Mouse (Mus musculus): ENCODE measurements at regions not wholly inside any gene's neighbourhood (a gene's known extent, or its start where the extent isn't known, plus 50 kb on each side); places are given as distances from the start of the nearest gene placed in this dataset.

DNA sequence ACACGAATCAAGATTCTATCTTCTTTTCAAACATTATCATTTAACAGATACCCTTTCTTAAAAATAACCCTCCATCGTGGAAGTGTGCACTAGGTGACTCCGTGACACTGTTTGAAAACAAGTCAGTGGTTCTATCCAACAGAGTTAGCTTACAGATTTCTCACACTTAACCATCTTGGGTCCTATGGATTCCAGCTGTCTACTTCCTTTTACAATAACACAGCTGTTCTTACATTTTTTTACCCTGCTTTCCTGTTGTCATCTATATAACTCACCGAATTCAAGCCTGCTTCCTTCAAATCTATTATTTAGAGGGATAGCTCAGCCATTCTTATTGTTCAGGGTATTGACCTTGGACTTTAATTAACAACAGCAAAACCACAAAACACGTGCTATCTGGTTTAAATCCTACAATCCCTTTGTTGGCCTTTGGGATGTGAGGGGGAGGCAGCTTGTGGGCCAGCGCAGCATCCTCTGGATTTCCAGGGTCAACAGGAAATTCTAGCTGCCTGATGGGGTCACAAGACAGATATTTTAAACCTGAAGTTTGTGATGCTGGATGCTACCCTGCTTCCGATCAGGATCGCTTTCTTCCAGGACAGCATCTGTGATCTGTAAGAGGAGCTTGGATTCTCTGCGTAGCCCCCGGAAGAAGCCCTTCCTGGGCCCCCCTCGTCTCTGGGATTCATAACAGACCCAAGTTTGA, 94.4 kb upstream of the Tas2r134 start:
- H3K4me2 ChIP-seq (ENCODE audit: low read length) = no peak overlapping the region
- H3K9me3 ChIP-seq (ENCODE audit: control insufficient read depth, low read length) = no peaks in the 10 kb centered on the region
- H3K27me3 ChIP-seq (ENCODE audit: control insufficient read depth, insufficient read depth, low read length) = no peaks in the 10 kb centered on the region
- 77% methylated on average over 11 of the region's 11 CpGs for WGBS
- no peaks in the 10 kb centered on the region for H3K36me3 ChIP-seq (ENCODE audit: control insufficient read depth, insufficient read depth, low read length)
- no peak for ATAC-seq (ENCODE audit: insufficient number of reproducible peaks, insufficient read depth, low FRiP score, low read depth)
- no peaks in the 10 kb centered on the region for H3K4me1 ChIP-seq (ENCODE audit: control insufficient read depth in 2 of 2, insufficient read depth in 2 of 2, low read length in 2 of 2)
- no peak overlapping the region for H3K4me3 ChIP-seq (ENCODE audit: control insufficient read depth in 1 of 2, insufficient read depth in 1 of 2, low read depth in 1 of 2, low read length in 2 of 2)
- no peak overlapping the region for H3K9ac ChIP-seq (ENCODE audit: low read length)
- H3K27ac ChIP-seq (replicated peaks in 1 of 2; ENCODE audit: control insufficient read depth in 1 of 2, insufficient read depth in 1 of 2, low read depth in 2 of 2, low read length in 2 of 2) = no peak overlapping the region

DNA sequence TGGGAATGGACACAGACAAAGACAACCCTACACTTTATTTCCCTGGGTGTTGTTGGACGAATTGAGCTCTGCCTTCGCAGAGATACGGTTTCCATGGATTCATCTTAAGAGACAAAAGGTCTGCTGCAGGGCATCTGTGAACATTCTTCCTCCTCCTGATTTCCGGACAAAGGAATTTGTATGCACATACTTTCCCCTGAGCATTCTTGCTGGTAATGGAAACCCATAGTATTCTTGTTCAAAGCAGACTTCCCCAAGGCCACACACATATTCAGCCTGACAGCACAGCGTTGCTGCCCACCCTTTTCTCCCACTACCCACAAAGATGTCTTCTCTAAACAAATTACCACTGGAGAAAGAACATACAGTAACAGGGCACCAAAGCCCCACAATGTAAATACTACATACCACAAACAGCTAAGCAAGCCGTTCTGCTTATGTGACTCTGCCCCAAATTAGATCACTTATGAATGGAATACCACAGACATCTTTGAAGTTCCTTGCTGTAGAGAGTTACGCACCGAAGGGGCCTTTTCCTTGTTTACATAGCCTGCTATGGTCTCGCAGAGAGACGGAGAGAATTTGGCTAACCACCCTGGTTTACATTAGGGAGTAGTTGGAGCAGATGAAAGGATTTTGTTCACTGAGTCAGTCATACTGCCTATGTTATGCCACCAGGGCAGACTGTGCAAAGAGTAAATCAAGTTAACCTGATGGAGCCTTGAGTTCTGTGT, 96.0 kb upstream of the Tas2r134 start:
- Histone ChIP-seq H3K27ac (replicated peaks in 1 of 2; ENCODE audit: control insufficient read depth in 1 of 2, insufficient read depth in 1 of 2, low read depth in 2 of 2, low read length in 2 of 2) (no peak overlapping the region), H3K9me3 (ENCODE audit: control insufficient read depth, low read length) (no peaks in the 10 kb centered on the region), H3K27me3 (ENCODE audit: control insufficient read depth, insufficient read depth, low read length) (no peaks in the 10 kb centered on the region), H3K9ac (ENCODE audit: low read length) (no peak overlapping the region), H3K4me2 (ENCODE audit: low read length) (no peak overlapping the region), H3K36me3 (ENCODE audit: control insufficient read depth, insufficient read depth, low read length) (no peaks in the 10 kb centered on the region), H3K4me3 (ENCODE audit: control insufficient read depth in 1 of 2, insufficient read depth in 1 of 2, low read depth in 1 of 2, low read length in 2 of 2) (no peak overlapping the region), H3K4me1 (ENCODE audit: control insufficient read depth in 2 of 2, insufficient read depth in 2 of 2, low read length in 2 of 2) (no peaks in the 10 kb centered on the region)
- no peak for ATAC-seq (ENCODE audit: insufficient number of reproducible peaks, insufficient read depth, low FRiP score, low read depth)
- 46% methylated on average over 10 of the region's 10 CpGs for WGBS

DNA sequence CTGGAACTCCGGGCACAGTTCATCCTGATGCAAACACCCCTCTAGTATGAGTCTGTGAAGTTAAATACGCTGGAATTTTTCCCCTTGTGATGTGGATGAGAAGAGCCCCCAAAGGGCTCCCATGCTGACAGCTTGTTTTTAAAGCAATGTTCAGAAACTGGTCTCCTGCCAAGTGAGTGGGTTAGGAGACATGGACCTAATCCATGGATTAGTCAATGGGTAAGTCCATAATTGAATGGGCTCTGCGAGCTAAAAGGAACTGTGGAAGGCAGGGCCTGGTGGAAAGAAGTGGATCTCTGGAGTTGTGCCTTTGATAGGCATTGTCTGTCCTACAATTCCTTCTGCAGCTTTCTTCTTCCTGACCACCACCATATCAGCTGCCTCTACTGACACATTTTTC, 104.5 kb upstream of the Tas2r134 start:
- H3K9me3 ChIP-seq (ENCODE audit: control insufficient read depth, low read length) = no peaks in the 10 kb centered on the region
- no peaks in the 10 kb centered on the region for H3K36me3 ChIP-seq (ENCODE audit: control insufficient read depth, insufficient read depth, low read length)
- no peak overlapping the region for H3K27ac ChIP-seq (replicated peaks in 1 of 2; ENCODE audit: control insufficient read depth in 1 of 2, insufficient read depth in 1 of 2, low read depth in 2 of 2, low read length in 2 of 2)
- ATAC-seq (ENCODE audit: insufficient number of reproducible peaks, insufficient read depth, low FRiP score, low read depth) = no peak
- H3K4me2 ChIP-seq (ENCODE audit: low read length) = no peak overlapping the region
- no peaks in the 10 kb centered on the region for H3K27me3 ChIP-seq (ENCODE audit: control insufficient read depth, insufficient read depth, low read length)
- H3K9ac ChIP-seq (ENCODE audit: low read length) = no peak overlapping the region
- 80% methylated on average over 3 of the region's 3 CpGs for WGBS
- H3K4me1 ChIP-seq (ENCODE audit: control insufficient read depth in 2 of 2, insufficient read depth in 2 of 2, low read length in 2 of 2) = no peaks in the 10 kb centered on the region
- H3K4me3 ChIP-seq (ENCODE audit: control insufficient read depth in 1 of 2, insufficient read depth in 1 of 2, low read depth in 1 of 2, low read length in 2 of 2) = no peak overlapping the region

DNA sequence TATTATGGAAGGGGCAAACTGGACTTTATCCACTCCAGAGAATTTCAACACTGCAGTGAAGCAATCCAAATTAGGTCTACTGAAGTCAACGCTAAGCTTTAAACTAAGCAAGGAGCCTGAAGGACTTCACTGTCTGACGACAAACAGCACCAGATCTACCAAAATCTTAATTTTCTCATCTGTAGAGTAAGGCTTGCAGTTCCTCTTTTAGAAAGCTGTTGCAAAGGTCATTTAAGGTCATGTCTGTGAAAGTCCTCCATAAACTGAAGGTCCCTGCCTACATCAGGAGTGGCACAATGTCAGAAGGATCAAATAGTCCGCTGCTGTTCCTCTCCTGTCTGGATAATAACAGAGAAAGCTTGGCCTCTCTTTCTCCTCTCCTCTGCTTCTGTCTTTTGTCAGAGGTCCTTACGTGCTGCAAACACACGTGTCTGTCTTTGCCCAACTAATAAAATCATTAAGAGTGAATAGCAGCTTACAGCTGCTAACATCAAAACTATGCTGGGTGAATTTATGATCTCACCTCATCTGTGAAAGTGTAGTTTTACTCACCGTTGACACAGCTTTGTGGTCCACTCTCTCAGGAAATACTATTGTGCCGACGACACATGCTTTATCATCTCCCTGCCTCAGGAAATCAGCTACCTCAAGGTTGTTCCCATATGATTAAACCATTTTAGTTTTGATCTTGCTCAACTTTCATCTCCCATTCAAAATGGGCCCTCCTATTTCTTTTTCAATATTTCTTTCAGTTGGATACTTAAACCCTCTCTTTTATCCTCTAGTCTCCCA, 117.9 kb upstream of the Tas2r134 start:
- no peak overlapping the region for H3K27ac ChIP-seq (replicated peaks in 1 of 2; ENCODE audit: control insufficient read depth in 1 of 2, insufficient read depth in 1 of 2, low read depth in 2 of 2, low read length in 2 of 2)
- no peaks in the 10 kb centered on the region for H3K27me3 ChIP-seq (ENCODE audit: control insufficient read depth, insufficient read depth, low read length)
- no peaks in the 10 kb centered on the region for H3K4me1 ChIP-seq (ENCODE audit: control insufficient read depth in 2 of 2, insufficient read depth in 2 of 2, low read length in 2 of 2)
- H3K4me3 ChIP-seq (ENCODE audit: control insufficient read depth in 1 of 2, insufficient read depth in 1 of 2, low read depth in 1 of 2, low read length in 2 of 2) = no peak overlapping the region
- WGBS = 48% methylated on average over 8 of the region's 8 CpGs
- no peaks in the 10 kb centered on the region for H3K9me3 ChIP-seq (ENCODE audit: control insufficient read depth, low read length)
- H3K36me3 ChIP-seq (ENCODE audit: control insufficient read depth, insufficient read depth, low read length) = no peaks in the 10 kb centered on the region
- H3K9ac ChIP-seq (ENCODE audit: low read length) = no peak overlapping the region
- H3K4me2 ChIP-seq (ENCODE audit: low read length) = no peak overlapping the region
- no peak for ATAC-seq (ENCODE audit: insufficient number of reproducible peaks, insufficient read depth, low FRiP score, low read depth)

DNA sequence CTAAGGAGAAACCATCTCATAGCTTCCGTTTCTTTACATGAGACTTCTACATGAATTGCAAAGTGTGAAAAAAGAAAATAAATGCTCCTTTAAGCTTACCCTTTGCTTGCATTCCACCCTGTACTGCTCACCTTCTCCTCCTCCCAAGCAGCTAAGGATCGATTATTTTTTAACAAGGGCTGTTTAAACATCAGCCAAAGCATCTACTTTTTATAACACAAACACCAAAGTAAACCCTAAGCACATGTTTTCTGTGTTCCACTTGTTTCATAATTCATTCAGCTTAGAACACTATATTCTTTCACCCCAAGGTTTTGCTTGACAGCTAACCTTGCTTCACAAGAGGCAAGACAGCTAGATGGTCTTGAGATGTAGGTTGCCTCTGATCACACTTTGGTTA, 129.4 kb upstream of the Tas2r134 start:
- Histone ChIP-seq H3K27me3 (ENCODE audit: control insufficient read depth, insufficient read depth, low read length) (no peaks in the 10 kb centered on the region), H3K27ac (replicated peaks in 1 of 2; ENCODE audit: control insufficient read depth in 1 of 2, insufficient read depth in 1 of 2, low read depth in 2 of 2, low read length in 2 of 2) (no peak overlapping the region), H3K4me3 (ENCODE audit: control insufficient read depth in 1 of 2, insufficient read depth in 1 of 2, low read depth in 1 of 2, low read length in 2 of 2) (no peak overlapping the region), H3K9ac (ENCODE audit: low read length) (no peak overlapping the region), H3K9me3 (ENCODE audit: control insufficient read depth, low read length) (no peaks in the 10 kb centered on the region), H3K36me3 (ENCODE audit: control insufficient read depth, insufficient read depth, low read length) (no peaks in the 10 kb centered on the region), H3K4me1 (ENCODE audit: control insufficient read depth in 2 of 2, insufficient read depth in 2 of 2, low read length in 2 of 2) (no peaks in the 10 kb centered on the region), H3K4me2 (ENCODE audit: low read length) (no peak overlapping the region)
- ATAC-seq (ENCODE audit: insufficient number of reproducible peaks, insufficient read depth, low FRiP score, low read depth) = no peak
- 82% methylated on average over 2 of the region's 2 CpGs for WGBS

DNA sequence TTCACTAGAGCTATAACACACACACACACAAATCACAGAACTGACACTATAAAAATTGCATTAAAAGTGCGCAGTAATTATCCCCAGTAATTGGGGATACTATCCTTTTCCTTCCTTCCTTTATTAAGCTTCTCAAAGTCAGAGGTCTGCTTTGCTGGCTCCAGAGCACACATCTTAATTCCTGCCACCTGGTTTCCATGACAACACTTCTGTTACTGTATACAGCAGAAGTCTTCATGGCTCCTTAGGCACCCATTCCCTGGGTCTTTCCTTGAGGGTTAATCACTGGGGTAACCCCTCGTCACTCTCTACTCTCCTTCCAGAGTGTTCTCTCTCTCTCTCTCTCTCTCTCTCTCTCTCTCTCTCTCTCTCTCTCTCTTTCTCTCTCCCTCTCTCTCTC, 153.6 kb upstream of the Tas2r134 start:
- no peak overlapping the region for H3K4me3 ChIP-seq (ENCODE audit: control insufficient read depth in 1 of 2, insufficient read depth in 1 of 2, low read depth in 1 of 2, low read length in 2 of 2)
- ATAC-seq (ENCODE audit: insufficient number of reproducible peaks, insufficient read depth, low FRiP score, low read depth) = no peak
- WGBS = 84% methylated on average over 2 of the region's 2 CpGs
- no peak overlapping the region for H3K4me2 ChIP-seq (ENCODE audit: low read length)
- no peak overlapping the region for H3K27ac ChIP-seq (replicated peaks in 1 of 2; ENCODE audit: control insufficient read depth in 1 of 2, insufficient read depth in 1 of 2, low read depth in 2 of 2, low read length in 2 of 2)
- H3K9ac ChIP-seq (ENCODE audit: low read length) = no peak overlapping the region
- no peaks in the 10 kb centered on the region for H3K27me3 ChIP-seq (ENCODE audit: control insufficient read depth, insufficient read depth, low read length)
- H3K4me1 ChIP-seq (ENCODE audit: control insufficient read depth in 2 of 2, insufficient read depth in 2 of 2, low read length in 2 of 2) = no peaks in the 10 kb centered on the region
- H3K9me3 ChIP-seq (ENCODE audit: control insufficient read depth, low read length) = no peaks in the 10 kb centered on the region
- no peaks in the 10 kb centered on the region for H3K36me3 ChIP-seq (ENCODE audit: control insufficient read depth, insufficient read depth, low read length)

DNA sequence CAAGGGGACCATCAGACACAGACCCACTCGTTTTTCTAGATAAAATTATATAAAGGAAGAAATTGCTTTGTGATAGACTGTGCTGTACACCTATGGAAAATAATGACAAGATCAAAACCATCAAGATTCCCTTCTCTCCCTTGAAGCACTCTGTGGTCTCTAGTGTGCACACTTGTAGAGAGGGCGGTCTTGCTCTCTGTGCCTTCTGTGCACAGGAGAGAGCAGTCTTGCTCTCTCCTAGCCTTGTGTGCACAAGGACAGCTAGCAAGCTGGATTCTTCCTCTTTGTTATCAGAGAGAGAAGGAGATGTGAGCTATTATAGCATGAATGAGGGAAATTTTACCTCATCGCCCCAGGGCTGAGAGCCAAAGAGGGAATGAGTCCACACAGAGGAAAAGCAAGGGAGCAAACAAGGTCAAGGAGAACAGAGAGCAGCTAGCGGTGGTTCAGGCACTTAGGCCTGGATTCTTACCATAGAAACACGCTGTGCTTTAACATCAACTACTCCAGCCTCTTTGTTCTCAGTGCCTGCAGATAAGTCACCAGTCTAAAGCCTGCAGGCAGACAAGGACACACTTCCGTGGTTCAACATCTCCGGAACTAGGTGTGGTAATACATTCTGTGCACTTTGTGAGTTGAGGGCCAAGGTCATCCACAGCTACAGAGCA, 160.2 kb upstream of the Tas2r134 start:
- peak overlapping the region; percentile 37 to 56 for H3K27ac ChIP-seq (replicated peaks in 1 of 2; ENCODE audit: control insufficient read depth in 1 of 2, insufficient read depth in 1 of 2, low read depth in 2 of 2, low read length in 2 of 2)
- no peaks in the 10 kb centered on the region for H3K27me3 ChIP-seq (ENCODE audit: control insufficient read depth, insufficient read depth, low read length)
- no peaks in the 10 kb centered on the region for H3K9me3 ChIP-seq (ENCODE audit: control insufficient read depth, low read length)
- H3K36me3 ChIP-seq (ENCODE audit: control insufficient read depth, insufficient read depth, low read length) = no peaks in the 10 kb centered on the region
- 30% methylated on average over 7 of the region's 7 CpGs for WGBS
- no peak overlapping the region for H3K4me2 ChIP-seq (ENCODE audit: low read length)
- H3K4me1 ChIP-seq (ENCODE audit: control insufficient read depth in 2 of 2, insufficient read depth in 2 of 2, low read length in 2 of 2) = peaks cover 5 to 6% of the 10 kb centered on the region in 2 experiments
- no peak overlapping the region for H3K9ac ChIP-seq (ENCODE audit: low read length)
- ATAC-seq (ENCODE audit: insufficient number of reproducible peaks, insufficient read depth, low FRiP score, low read depth) = peak; percentile 50
- no peak overlapping the region for H3K4me3 ChIP-seq (ENCODE audit: control insufficient read depth in 1 of 2, insufficient read depth in 1 of 2, low read depth in 1 of 2, low read length in 2 of 2)
